Mouse (Mus musculus): ENCODE results near the gene Ldhb. TPM values are rescaled to one million over a fixed set of nuclear protein-coding genes. Genes with fewer than 3 reads are reported as not detected.

Ldhb gene
- 100 to 1,000 TPM; 540 to 581 TPM for total RNA-seq (2021)
- long read RNA-seq, experiment 1, transcript Ldhb-201 (8 exons, 1,304 nt), result major isoform, 317 of 344 reads
- long read RNA-seq, experiment 1, partial matches to known transcripts, result 13 of 344 reads
- long read RNA-seq, experiment 1, other reads (novel, unspliced or antisense), result 14 of 344 reads
- long read RNA-seq, experiment 2, transcript Ldhb-201 (8 exons, 1,304 nt), result major isoform, 469 of 512 reads
- long read RNA-seq, experiment 2, partial matches to known transcripts, result 22 of 512 reads
- long read RNA-seq, experiment 2, other reads (novel, unspliced or antisense), result 21 of 512 reads

DNA sequence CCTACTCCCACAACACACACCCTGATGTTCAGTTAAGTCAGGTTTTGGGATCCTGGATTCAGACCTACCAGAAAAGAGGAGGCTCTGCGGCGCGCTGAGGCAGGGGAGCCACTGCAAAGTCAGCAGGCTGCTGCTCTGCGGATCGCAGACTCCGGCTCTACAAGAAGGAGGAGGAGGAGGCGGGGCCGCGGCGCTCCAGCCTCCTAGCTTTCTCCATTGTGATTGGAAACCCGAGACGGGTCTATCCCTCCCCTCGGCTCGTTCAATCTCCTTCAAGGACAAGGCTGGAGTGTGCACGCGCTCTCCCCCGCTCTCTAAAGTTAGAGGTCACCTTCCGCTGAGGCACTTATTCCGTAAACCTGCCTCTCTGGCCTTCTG is at the start of gene Ldhb:
Ldhb (minus strand) TSS at position 173 of the 378 bp plus-strand sequence.
- peak; percentile 92 to 95 for DNase-seq (ENCODE audit: low spot score in 2 of 2)
- Histone ChIP-seq H3K27ac (peak within 1 kb of the TSS; percentile 93), H3K4me3 (peak within 1 kb of the TSS; percentile 72)
- no peak for TF ChIP-seq CTCF (conservative IDR thresholded peaks at IDR 0.05)

DNA sequence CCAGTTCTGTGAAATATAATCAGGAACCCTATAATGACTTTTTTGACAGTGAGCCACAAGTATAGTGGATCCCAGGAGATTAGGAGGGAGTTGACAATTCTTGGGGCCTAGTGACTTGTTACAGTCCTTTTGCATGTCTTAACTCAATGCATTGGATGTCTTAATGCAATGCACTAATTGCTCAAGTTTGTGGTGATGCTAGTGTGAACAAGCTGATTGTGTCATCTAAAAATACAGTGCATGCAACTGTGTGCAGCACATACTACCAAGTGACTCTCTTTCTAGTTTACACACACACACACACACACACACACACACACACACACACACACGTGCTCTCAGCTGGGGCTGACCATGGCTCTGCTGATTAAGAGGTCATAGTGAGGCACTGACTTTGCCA is 48.2 kb upstream of the Ldhb start:
- no peak overlapping the region for H3K4me3 ChIP-seq
- no peak for TF ChIP-seq CTCF (conservative IDR thresholded peaks at IDR 0.05)
- H3K27ac ChIP-seq, result no peak overlapping the region
- no peak for DNase-seq (ENCODE audit: low spot score in 2 of 2)

DNA sequence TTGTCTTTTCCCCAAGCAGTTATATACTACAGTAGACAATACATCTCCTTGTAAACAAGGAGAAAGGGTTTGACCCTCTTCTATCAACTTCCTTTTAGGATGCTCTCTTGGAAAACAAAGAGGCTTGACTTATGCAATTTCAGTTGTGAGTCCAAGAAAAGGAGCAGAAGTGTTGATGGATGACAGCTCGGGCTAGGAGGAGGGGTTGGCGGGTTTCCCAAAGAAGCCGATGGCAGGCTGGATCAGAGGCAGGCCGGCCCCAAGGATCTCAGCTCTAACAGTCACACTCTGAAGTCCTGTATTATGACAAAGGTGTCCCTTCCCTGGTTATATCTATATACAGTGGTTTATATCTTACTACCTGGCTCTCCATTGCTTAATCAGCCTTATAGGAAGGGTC is 43.7 kb upstream of the Ldhb start:
- Histone ChIP-seq H3K4me3 (no peak overlapping the region), H3K27ac (no peak overlapping the region)
- TF ChIP-seq CTCF (conservative IDR thresholded peaks at IDR 0.05), result no peak
- no peak for DNase-seq (ENCODE audit: low spot score in 2 of 2)

DNA sequence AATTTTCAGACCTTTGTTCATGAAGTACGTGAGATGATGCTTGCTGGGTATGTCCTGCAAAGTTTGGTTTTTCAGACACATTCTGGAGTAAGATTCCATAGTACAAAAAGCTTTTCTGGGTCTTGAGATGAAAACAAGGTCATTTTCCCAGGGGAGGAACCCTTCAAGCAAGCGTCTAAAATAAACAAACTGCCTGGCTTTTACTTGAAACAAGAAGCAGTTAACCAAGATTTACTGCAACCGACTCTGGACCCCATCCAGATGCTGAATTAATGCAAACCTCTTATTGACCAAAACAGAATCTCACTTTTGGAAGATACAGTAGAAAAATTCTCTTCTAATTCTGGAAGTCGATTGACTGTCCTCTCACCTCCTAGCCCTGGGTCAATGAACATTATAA is 43.1 kb upstream of the Ldhb start:
- Histone ChIP-seq H3K27ac (no peak overlapping the region), H3K4me3 (no peak overlapping the region)
- no peak for DNase-seq (ENCODE audit: low spot score in 2 of 2)
- TF ChIP-seq CTCF (conservative IDR thresholded peaks at IDR 0.05), result no peak

DNA sequence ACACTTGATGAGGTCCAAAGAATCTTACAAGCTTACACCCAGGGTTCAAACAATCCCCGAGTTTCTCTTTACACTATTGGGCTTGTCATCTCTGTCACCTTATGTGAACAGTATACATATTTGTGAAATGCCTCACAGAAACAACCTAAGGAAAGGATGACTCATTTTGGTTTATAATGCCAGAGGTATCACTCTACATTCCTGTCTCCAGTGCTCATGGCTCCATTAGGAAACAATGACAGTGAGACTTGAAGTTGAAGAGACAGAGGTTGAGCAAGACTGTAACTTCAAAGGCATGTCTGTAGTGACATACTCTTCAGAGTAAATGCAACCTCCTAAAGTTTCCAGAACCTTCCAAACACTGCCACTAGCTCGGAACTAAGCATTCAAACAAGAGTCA is 40.6 kb upstream of the Ldhb start:
- Histone ChIP-seq H3K4me3 (no peak overlapping the region), H3K27ac (no peak overlapping the region)
- TF ChIP-seq CTCF (conservative IDR thresholded peaks at IDR 0.05), result no peak
- no peak for DNase-seq (ENCODE audit: low spot score in 2 of 2)

DNA sequence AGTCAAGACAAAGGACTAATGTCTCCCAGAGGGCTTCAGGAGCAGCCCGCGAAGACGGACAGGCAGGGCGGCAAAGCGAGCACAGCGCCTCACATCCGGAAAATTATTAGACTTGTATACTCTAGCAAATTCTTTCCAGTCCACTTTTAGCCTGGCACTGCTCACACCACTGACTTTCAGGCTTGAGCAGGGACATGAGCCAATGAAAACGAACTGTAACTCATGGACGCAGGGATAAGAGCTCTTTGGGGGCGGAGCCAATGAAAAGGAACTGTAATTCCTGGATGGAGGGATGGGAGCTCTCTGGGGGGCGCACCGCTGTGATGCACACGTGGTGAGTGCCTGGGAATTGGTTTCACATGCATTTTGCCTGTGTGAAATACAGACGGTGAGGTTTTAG is 37.4 kb upstream of the Ldhb start:
- Histone ChIP-seq H3K27ac (no peak overlapping the region), H3K4me3 (no peak overlapping the region)
- no peak for TF ChIP-seq CTCF (conservative IDR thresholded peaks at IDR 0.05)
- no peak for DNase-seq (ENCODE audit: low spot score in 2 of 2)

DNA sequence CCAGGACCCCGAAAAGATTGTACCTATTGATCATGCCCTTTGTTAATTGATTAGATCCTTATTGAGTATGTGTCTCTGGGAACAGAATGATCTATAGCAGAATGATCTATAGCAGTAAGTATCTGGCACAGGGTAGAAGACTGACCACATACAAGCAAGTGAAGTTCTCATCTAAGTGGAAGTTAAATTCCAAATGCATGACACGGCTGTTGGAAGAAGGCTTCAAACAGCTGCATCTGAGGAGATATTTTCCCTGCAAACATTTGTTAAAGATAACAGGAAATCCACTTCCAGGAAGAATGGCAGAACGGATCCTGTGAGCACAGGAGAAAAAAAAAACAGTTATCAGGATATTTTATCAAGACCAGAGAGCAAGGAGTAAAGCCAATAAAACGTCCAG is 35.9 kb upstream of the Ldhb start:
- no peak for DNase-seq (ENCODE audit: low spot score in 2 of 2)
- no peak overlapping the region for H3K27ac ChIP-seq
- TF ChIP-seq CTCF (conservative IDR thresholded peaks at IDR 0.05), result no peak
- no peak overlapping the region for H3K4me3 ChIP-seq

DNA sequence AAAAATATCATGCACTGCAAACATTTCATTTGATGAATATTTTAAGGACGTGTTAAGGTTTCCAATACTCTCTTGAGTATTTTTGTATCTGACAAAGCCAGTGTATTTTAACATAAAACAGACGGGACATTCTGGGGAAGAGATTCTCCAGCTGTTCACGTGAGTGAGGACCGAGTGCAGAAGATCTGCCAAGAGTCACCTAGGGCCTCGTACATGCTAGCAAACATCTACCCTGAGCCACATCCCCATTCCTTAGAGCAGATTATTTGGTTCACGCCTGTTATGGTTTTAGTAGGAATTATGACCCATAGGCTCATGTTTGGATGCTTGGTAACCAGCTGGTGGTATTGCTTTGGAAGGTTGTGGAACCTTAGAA is 35.0 kb upstream of the Ldhb start:
- no peak overlapping the region for H3K27ac ChIP-seq
- no peak overlapping the region for H3K4me3 ChIP-seq
- no peak for DNase-seq (ENCODE audit: low spot score in 2 of 2)
- TF ChIP-seq CTCF (conservative IDR thresholded peaks at IDR 0.05), result no peak

DNA sequence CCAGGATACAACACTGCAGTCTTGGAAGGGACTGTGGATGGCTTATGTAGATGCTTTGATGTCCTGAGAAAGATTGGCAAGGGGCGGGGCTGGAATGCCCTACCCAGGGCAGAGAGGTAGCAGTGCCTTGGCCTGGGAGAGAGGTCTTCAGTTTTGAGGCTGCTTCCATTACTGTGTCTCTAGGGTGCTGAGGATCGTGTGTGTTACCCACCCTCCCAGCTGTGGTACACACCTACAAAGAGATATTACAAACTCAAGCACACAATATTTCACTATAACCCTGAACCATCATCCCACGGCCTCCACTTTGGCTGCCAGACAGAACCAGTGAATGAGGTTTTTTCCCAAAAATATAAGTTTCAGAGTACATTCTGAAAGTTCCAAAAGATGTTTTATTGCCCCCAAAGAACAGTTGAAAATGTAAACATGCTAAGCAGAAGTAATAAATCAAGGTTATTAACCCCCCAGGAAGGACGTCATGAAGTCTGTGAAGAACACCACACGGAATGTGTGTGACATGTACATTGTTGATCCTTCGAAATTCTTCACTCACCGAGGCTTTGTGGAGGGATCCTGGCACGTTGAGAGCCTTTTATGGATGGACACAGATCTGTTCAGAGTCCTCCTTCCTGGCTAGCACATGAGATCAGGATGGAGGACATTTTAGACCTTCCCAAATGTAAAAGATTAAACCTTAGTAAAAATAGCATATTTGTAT is 34.5 kb upstream of the Ldhb start:
- Histone ChIP-seq H3K4me3 (no peak overlapping the region), H3K27ac (no peak overlapping the region)
- no peak for DNase-seq (ENCODE audit: low spot score in 2 of 2)
- TF ChIP-seq CTCF (conservative IDR thresholded peaks at IDR 0.05), result no peak

DNA sequence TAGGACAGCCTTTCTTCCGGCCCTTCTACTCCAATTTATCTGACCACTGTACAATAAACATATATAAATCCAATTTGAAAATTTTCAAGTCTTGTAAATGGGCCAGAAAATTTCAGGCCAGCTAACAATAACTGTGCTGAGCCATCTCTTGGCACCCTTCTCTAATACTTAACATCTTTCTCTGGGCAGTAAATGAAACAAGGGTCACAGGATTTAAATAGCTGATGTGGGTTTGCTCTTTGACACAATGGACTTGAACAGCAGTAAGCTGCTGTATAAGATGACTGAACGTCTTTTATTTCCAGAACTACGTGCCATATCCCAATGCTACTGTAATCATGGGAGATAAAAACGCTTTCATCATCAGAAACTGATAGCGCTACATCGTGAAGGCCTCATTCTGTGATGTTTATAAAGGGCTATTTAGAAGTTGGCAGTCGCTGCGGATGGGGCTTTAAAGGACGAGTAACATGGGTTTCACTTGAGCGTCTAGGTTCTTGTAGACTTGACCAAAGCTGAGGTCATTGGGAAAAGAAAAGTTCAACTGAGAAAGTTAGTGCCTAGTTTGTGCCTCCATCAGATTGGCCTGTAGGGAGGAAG is 32.9 kb upstream of the Ldhb start:
- no peak for TF ChIP-seq CTCF (conservative IDR thresholded peaks at IDR 0.05)
- no peak overlapping the region for H3K27ac ChIP-seq

DNA sequence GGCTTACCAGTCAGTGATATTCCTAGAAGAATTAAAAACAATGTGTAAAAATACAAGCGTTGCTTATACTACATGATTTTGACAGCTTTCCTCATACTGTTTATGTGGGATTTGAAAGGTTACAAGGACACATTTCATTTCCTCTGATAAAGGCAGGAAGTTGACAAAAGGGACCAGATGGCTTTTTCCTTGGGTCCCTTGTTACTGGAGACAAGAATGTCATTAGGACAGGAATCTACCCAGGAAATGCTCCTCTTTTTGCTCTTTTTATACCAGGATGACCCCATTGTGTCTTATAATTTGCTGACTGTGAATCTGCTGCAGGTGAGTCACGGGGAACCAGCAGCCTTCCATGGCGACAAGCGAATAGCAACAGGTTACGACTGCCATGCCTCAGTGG is 32.4 kb upstream of the Ldhb start:
- no peak for TF ChIP-seq CTCF (conservative IDR thresholded peaks at IDR 0.05)
- no peak for DNase-seq (ENCODE audit: low spot score in 2 of 2)
- no peak overlapping the region for H3K27ac ChIP-seq
- H3K4me3 ChIP-seq, result no peak overlapping the region

More for the DNA sequence above, 32.9 kb upstream of the Ldhb start:
- DNase-seq (ENCODE audit: low spot score in 2 of 2), result no peak
- H3K4me3 ChIP-seq, result no peak overlapping the region

DNA sequence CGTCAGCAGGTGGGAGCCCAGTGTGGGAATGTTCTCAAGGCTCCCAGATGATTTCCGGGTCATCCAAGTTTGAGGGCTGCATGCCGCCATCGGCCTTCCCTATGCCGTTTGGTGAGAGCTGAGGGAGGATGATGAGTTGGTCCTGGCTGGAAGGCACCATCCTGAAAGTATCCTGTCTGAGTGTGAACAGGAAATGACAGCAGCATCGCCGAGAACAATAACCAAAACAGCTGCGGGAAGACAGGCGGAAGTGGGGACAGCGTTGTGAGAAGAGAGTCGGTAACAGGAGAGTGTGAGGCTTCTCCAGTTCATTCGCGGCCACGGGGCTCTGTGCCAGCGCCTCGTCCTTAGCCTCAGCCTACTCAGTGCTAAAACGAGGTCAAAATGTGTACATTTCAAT is 30.7 kb upstream of the Ldhb start:
- H3K27ac ChIP-seq, result no peak overlapping the region
- no peak for DNase-seq (ENCODE audit: low spot score in 2 of 2)
- H3K4me3 ChIP-seq, result no peak overlapping the region
- no peak for TF ChIP-seq CTCF (conservative IDR thresholded peaks at IDR 0.05)

DNA sequence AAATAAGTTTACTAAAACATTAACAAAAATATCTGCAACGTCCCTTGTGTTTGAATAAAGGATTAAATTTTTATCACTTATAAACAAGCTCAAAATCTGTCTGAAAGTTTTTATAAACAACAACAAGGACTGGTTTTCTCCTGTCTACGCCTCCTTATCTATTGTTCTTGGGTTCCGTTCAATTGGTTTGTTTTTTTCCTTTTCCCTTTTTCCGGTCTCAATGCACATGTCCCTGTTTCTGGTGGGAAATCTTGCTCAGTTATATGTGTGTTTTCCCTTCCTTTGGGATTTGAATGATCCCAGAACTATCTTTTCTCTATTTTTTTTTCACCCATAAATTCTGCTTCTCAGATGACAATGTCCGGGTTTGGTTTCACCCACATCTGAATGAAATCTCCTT is 25.7 kb upstream of the Ldhb start:
- Histone ChIP-seq H3K27ac (no peak overlapping the region), H3K4me3 (no peak overlapping the region)
- no peak for TF ChIP-seq CTCF (conservative IDR thresholded peaks at IDR 0.05)
- DNase-seq (ENCODE audit: low spot score in 2 of 2), result no peak

DNA sequence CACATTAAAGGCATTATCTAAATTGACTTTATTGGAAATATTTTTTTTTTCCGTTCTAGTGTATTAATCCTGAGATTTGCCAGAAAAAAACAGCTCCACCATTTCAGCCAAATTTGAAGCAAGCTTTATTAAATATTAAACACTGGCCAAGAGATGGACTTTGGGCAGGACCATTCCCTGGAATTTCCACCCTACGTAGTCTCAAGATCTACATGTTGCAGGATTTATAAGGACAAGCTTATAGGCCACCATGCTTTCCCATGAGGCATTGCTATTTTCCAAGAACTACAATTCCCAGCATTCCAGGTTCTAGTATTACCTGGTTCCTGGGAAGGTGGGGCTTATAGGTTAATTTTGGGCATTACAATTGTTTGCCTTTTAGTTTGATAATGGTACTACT is 24.9 kb upstream of the Ldhb start:
- TF ChIP-seq CTCF (conservative IDR thresholded peaks at IDR 0.05), result no peak
- H3K27ac ChIP-seq, result no peak overlapping the region
- no peak for DNase-seq (ENCODE audit: low spot score in 2 of 2)

More for the DNA sequence above, 24.9 kb upstream of the Ldhb start:
- H3K4me3 ChIP-seq, result no peak overlapping the region

Data from layer of hippocampus, adult 2 months (tissue).